In the genomic region with DNA sequence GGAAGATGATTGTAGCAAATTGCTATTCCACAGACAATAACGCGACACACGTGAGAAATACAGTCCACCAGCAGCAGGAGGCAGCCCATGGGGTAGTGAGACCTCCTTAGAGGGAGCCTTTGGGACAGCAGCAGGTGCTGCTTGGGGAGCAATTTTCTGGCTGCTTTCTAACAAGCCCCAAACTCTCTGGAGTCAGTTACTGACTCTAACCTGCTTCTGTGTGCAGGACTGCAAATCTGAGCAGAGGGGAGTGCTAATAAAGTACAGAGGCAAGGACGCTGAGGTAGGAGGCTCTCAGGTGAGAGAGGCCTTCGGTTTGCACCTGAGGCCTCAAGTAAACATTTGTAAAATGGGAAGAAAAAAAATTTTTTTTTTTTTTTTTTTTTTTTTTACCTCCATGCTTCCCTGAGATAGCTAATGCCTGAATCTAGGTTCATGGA, we compare ENCODE assay signal across 8 mouse cellular contexts. TPM values are rescaled to one million over a fixed set of nuclear protein-coding genes. Genes with fewer than 3 reads are reported as not detected.
DNase-seq lines count a peak whose midpoint lies in the region; ATAC-seq and TF ChIP-seq lines count a peak whose summit lies in the region.

No protein-coding gene starts in this region.

- H3K4me3 ChIP-seq in E14TG2a.4 (replicated peaks; ENCODE audit: low read length): peak overlapping the region; percentile 88
- peak overlapping the region; percentile 76 for H3K4me3 ChIP-seq in embryonic facial prominence, embryonic 11.5 days (ENCODE audit: low read depth, low read length)
- peak overlapping the region; percentile 77 for H3K4me3 ChIP-seq in hindbrain, embryonic 16.5 days (ENCODE audit: low read length)
- H3K4me3 ChIP-seq in macrophage (ENCODE audit: inconsistent target): peak overlapping the region; percentile 46
- peak overlapping the region; percentile 93 for H3K4me3 ChIP-seq in testis, adult 2 months (ENCODE audit: control insufficient read depth, low read depth, low read length)

- 40% methylated on average over 5 of the region's 5 CpGs for WGBS in embryonic facial prominence, embryonic 11.5 days
- WGBS in hindbrain, embryonic 16.5 days: 28% methylated on average over 5 of the region's 5 CpGs
- WGBS in macrophage (ENCODE audit: missing documents): 29% methylated on average over 5 of the region's 5 CpGs

- no peak for ATAC-seq in embryonic facial prominence, embryonic 11.5 days (replicated peaks; ENCODE audit: insufficient number of reproducible peaks, low FRiP score, low TSS enrichment, low read depth)
- peak; percentile 15; the same call in 1 of the 2 replicates for ATAC-seq in hindbrain, embryonic 16.5 days

- peak; percentile 89 for DNase-seq in heart, adult 11 months
- no peak for DNase-seq in heart, postnatal 4 days
- peak; percentile 3 for DNase-seq in embryonic facial prominence, embryonic 11.5 days (ENCODE audit: low spot score)
- DNase-seq in urinary bladder, adult 2 months (ENCODE audit: low spot score): no peak

- peak overlapping the region; percentile 66 for H3K4me2 ChIP-seq in embryonic facial prominence, embryonic 11.5 days (ENCODE audit: low read depth, low read length)
- peak overlapping the region; percentile 82 for H3K4me2 ChIP-seq in hindbrain, embryonic 16.5 days (ENCODE audit: low read length)

- H3K36me3 ChIP-seq in E14TG2a.4 (ENCODE audit: insufficient read depth, low read length) (no peaks in the 10 kb centered on the region), macrophage (ENCODE audit: inconsistent target) (no peaks in the 10 kb centered on the region)
- no peaks in the 10 kb centered on the region for H3K36me3 ChIP-seq in embryonic facial prominence, embryonic 11.5 days (replicated peaks; ENCODE audit: control insufficient read depth, insufficient read depth, low read depth, low read length)
- H3K36me3 ChIP-seq in hindbrain, embryonic 16.5 days (ENCODE audit: control insufficient read depth, insufficient read depth, low read length): no peaks in the 10 kb centered on the region
- no peaks in the 10 kb centered on the region for H3K36me3 ChIP-seq in testis, adult 2 months (ENCODE audit: control insufficient read depth, insufficient read depth, low read length)

- H3K9ac ChIP-seq in embryonic facial prominence, embryonic 11.5 days (replicated peaks; ENCODE audit: low read length): peak overlapping the region; percentile 86
- H3K9ac ChIP-seq in hindbrain, embryonic 16.5 days (ENCODE audit: low read depth, low read length): peak overlapping the region; percentile 87

- H3K27me3 ChIP-seq in E14TG2a.4 (ENCODE audit: insufficient read depth, low read length): no peaks in the 10 kb centered on the region
- H3K27me3 ChIP-seq in embryonic facial prominence, embryonic 11.5 days (ENCODE audit: control insufficient read depth, insufficient read depth, low read length): no peaks in the 10 kb centered on the region
- H3K27me3 ChIP-seq in hindbrain, embryonic 16.5 days (replicated peaks; ENCODE audit: control insufficient read depth, insufficient read depth, low read length): no peaks in the 10 kb centered on the region
- H3K27me3 ChIP-seq in testis, adult 2 months (ENCODE audit: control insufficient read depth, insufficient read depth, low read length): no peaks in the 10 kb centered on the region

- no peak for TF ChIP-seq CTCF in E14TG2a.4 (conservative IDR thresholded peaks at IDR 0.05; ENCODE audit: low read length)
- TF ChIP-seq CTCF in testis, adult 2 months (IDR thresholded peaks at IDR 0.05; ENCODE audit: control insufficient read depth, insufficient read depth, insufficient replicate concordance, low read depth, low read length): no peak

- TF ChIP-seq POLR2A in testis, adult 2 months (IDR thresholded peaks at IDR 0.05; ENCODE audit: control insufficient read depth, low read depth, low read length): no peak

- H3K9me3 ChIP-seq in E14TG2a.4 (ENCODE audit: low read length): no peaks in the 10 kb centered on the region
- H3K9me3 ChIP-seq in embryonic facial prominence, embryonic 11.5 days (replicated peaks; ENCODE audit: control insufficient read depth, low read length): no peaks in the 10 kb centered on the region
- no peaks in the 10 kb centered on the region for H3K9me3 ChIP-seq in hindbrain, embryonic 16.5 days (ENCODE audit: control insufficient read depth, low read length)

- H3K27ac ChIP-seq in embryonic facial prominence, embryonic 11.5 days (replicated peaks; ENCODE audit: low read depth, low read length): peak overlapping the region; percentile 54; the same call in 1 of the 2 replicates
- H3K27ac ChIP-seq in hindbrain, embryonic 16.5 days (ENCODE audit: low read depth, low read length): peak overlapping the region; percentile 92
- no peak overlapping the region for H3K27ac ChIP-seq in macrophage
- H3K27ac ChIP-seq in testis, adult 2 months (ENCODE audit: control insufficient read depth, insufficient read depth, low read depth, low read length): peak overlapping the region; percentile 80

- no peaks in the 10 kb centered on the region for H3K79me2 ChIP-seq in macrophage (ENCODE audit: inconsistent target)

- H3K4me1 ChIP-seq in E14TG2a.4 (replicated peaks; ENCODE audit: low read depth, low read length): peaks cover 32% of the 10 kb centered on the region
- H3K4me1 ChIP-seq in embryonic facial prominence, embryonic 11.5 days (ENCODE audit: control insufficient read depth, insufficient read depth, low read length): no peaks in the 10 kb centered on the region
- peaks cover 6% of the 10 kb centered on the region for H3K4me1 ChIP-seq in hindbrain, embryonic 16.5 days (ENCODE audit: control insufficient read depth, insufficient read depth, low read depth, low read length)
- peaks cover 3% of the 10 kb centered on the region for H3K4me1 ChIP-seq in testis, adult 2 months (ENCODE audit: control insufficient read depth, insufficient read depth, low read length)

RNA-seq across cellular contexts. Expression of gene Scaper, which starts 0.7 kb away (rescaled TPM):
- 10 to 100 TPM; 18.2 to 18.3 TPM for total RNA-seq in heart, postnatal 4 days (2021)
- 9.9 and 13.2 TPM in 2 replicates for polyA plus RNA-seq in embryonic facial prominence, embryonic 11.5 days (2014; fragmentation: Nextera tagmentation; extraction: Ambion mirVana)
- polyA plus RNA-seq in hindbrain, embryonic 16.5 days (2015; fragmentation: Nextera tagmentation; extraction: Ambion mirVana): 33.5 and 34.0 TPM in 2 replicates
- 100 to 1,000 TPM in 3 of 26 experiments, 10 to 100 TPM in 23; 32.0 to 118 (median 74.4) TPM for total RNA-seq in macrophage (2018; cell fraction: chromatin; rRNA removed)
- 10 to 100 TPM in 11 of 26 experiments, 1 to 10 TPM in 15; 7.6 to 13.3 (median 9.9) TPM for total RNA-seq in macrophage (2018; cell fraction: cytosol; rRNA removed)
- 10 to 100 TPM; 14.8 to 69.7 (median 31.5) TPM for total RNA-seq in macrophage (2018; cell fraction: nucleus; rRNA removed)
- 5.9 to 9.3 TPM (median 6.0 TPM) in 3 replicates for polyA plus RNA-seq in macrophage (2018)
- polyA plus RNA-seq in testis, adult 2 months (2012; rRNA removed): 19.9 and 20.1 TPM in 2 replicates
- 5.2 and 7.3 TPM in 2 replicates for polyA plus RNA-seq in urinary bladder, adult 2 months (2012; rRNA removed)

Comparison
In these comparisons a context has a peak if more than half of its experiments do, and no peak if none do; other contexts are left out.
1. DNase-seq: peak in heart, adult 11 months (single experiment) and embryonic facial prominence, embryonic 11.5 days (single experiment); none in heart, postnatal 4 days (single experiment) and urinary bladder, adult 2 months (single experiment).
2. Peak in every context shown above with its lines, with median percentiles within 50 percentile points of each other: H3K4me3 ChIP-seq.